Mouse (Mus musculus): ENCODE measurements at regions not wholly inside any gene's neighbourhood (a gene's known extent, or its start where the extent isn't known, plus 50 kb on each side); places are given as distances from the start of the nearest gene placed in this dataset.

DNA sequence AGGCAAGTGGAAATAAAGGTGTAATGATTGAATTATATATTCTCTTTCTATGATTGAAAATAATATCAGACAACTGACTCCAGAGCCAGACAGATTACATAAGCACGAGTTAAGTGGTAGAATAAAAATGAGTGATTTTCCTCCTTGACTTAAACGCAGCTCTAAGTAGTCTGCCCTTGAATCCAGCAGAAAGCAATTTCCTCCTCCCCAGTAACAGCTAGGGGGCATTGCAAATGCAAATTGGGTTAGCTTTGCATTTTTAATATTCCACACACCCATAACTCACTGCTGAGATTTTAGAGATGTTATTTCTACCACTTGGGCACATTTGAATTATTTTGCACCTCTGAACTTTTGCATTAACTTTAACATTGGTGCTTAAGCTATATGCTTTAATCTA is 81.6 kb upstream of the Npvf start (continued):
- TF ChIP-seq IRF4 (IDR thresholded peaks at IDR 0.05; ENCODE audit: low read depth, low read length) (no peak), PAX5 (IDR thresholded peaks at IDR 0.05; ENCODE audit: low read length) (no peak)

DNA sequence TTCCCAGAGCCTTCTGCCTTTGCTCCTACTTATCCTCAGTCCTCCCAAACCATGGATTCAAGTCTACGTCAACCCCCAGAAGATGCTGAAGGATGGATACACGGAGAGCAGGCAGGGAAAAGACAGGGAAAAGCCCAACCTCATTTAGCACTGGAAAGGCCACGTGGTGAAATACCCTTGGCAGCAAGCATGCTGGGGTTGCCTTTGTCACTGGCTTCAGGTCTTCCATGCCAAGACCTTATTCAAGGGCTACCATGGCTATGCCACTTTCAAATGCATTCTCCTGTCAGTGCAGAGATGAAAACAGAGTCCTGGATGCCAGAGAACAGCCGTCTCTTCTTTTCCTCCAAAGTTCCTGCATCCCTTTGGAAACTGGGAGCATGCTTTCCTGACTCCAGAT is 87.8 kb upstream of the Npvf start:
- in situ Hi-C loops (cut with MboI; ENCODE audit: low pct_ligation_motif_present, low pct_unique_long_range_greater_than_20kb, low sequenced_read_pairs): no loop called here
- H3K36me3 ChIP-seq (replicated peaks in 1 of 2; ENCODE audit: control insufficient read depth in 1 of 2, insufficient read depth in 1 of 2, low read length in 1 of 2): no peaks in the 10 kb centered on the region
- no peaks in the 10 kb centered on the region for H3K79me2 ChIP-seq (replicated peaks; ENCODE audit: control insufficient read depth, extremely low read depth, insufficient read depth, poor library complexity, severe bottlenecking)
- no peaks in the 10 kb centered on the region for H3K9me3 ChIP-seq (replicated peaks; ENCODE audit: low read length)
- TF ChIP-seq ETS1 (conservative IDR thresholded peaks at IDR 0.05; ENCODE audit: low read depth, low read length) (no peak), CHD1 (IDR thresholded peaks at IDR 0.05; ENCODE audit: low read depth, low read length) (no peak), NELFE (IDR thresholded peaks at IDR 0.05; ENCODE audit: low read depth, low read length) (no peak), HCFC1 (IDR thresholded peaks at IDR 0.05; ENCODE audit: low read depth, low read length) (no peak), ZC3H11A (IDR thresholded peaks at IDR 0.05; ENCODE audit: low read depth, low read length) (no peak), POLR2A (IDR thresholded peaks at IDR 0.05; ENCODE audit: low read depth, low read length) (no peak), MAFK (IDR thresholded peaks at IDR 0.05; ENCODE audit: insufficient replicate concordance, low read length) (no peak), MXI1 (IDR thresholded peaks at IDR 0.05; ENCODE audit: low read depth, low read length) (no peak), RCOR1 (conservative IDR thresholded peaks at IDR 0.05; ENCODE audit: low read depth, low read length) (no peak), RAD21 (IDR thresholded peaks at IDR 0.05; ENCODE audit: low read depth, low read length) (no peak), GABPA (IDR thresholded peaks at IDR 0.05; ENCODE audit: insufficient replicate concordance, low read depth, low read length) (no peak), ZMIZ1 (IDR thresholded peaks at IDR 0.05; ENCODE audit: low read depth, low read length) (no peak), SIN3A (IDR thresholded peaks at IDR 0.05; ENCODE audit: low read length) (no peak), BHLHE40 (IDR thresholded peaks at IDR 0.05; ENCODE audit: low read depth, low read length) (no peak), CHD2 (IDR thresholded peaks at IDR 0.05; ENCODE audit: low read length) (no peak), JUND (conservative IDR thresholded peaks at IDR 0.05; ENCODE audit: low read depth, low read length) (no peak), MYC (IDR thresholded peaks at IDR 0.05; ENCODE audit: low read depth, low read length) (no peak)
- dilution Hi-C loops (cut with MboI; ENCODE audit: extremely low pct_ligation_motif_present, extremely low pct_unique_long_range_greater_than_20kb, low sequenced_read_pairs): no loop called here
- H3K4me3 ChIP-seq (replicated peaks in 1 of 3; ENCODE audit: low read depth in 2 of 3, low read length in 2 of 3, poor library complexity in 1 of 3): no peak overlapping the region
- H3K4me2 ChIP-seq (ENCODE audit: insufficient read depth, low read depth, poor library complexity, severe bottlenecking): no peak overlapping the region
- H3K27me3 ChIP-seq (replicated peaks): no peaks in the 10 kb centered on the region
- H3K9ac ChIP-seq (ENCODE audit: insufficient read depth, low read depth): no peak overlapping the region
- no peak overlapping the region for H3K27ac ChIP-seq (ENCODE audit: insufficient read depth, low read depth)
- no peaks in the 10 kb centered on the region for H3K4me1 ChIP-seq (ENCODE audit: control insufficient read depth in 1 of 2, insufficient read depth in 2 of 2)
- no peak for DNase-seq (ENCODE audit: extremely low read depth)

DNA sequence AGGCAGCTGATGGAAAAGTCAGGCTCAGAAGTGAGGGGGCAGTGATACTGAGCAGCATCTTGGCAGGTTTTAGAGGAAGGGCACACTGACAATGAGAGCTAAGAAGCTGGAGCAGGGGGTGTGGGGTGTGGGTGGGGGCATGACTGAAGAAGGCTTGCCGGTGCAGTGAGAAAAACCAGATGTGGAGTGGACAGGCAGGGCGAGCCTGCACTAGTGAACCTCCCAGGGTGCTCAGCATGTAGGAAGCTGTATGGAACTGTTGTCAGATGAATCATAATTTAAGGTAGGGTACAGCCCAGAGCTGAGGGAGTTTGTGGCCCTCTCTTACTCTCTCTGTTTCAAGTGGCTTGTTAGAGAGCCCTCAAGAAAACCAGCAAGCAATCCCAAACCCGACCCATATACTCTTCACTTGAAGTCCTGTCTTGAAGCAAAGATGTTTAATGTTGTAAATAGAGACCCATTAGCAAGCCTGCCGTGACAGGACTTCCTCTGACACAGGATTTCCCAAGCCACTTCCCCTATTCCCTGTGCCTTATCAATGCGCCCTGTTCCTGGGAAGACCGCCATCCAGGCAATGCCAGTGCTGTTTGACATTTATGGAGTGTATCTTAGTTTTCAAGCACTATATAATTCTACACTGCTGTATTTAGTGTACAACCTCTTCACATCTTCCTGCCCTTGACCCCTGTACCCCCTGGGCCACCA is 90.4 kb upstream of the Npvf start:
- Histone ChIP-seq H3K9ac (ENCODE audit: insufficient read depth, low read depth) (no peak overlapping the region), H3K4me1 (ENCODE audit: control insufficient read depth in 1 of 2, insufficient read depth in 2 of 2) (no peaks in the 10 kb centered on the region), H3K4me2 (ENCODE audit: insufficient read depth, low read depth, poor library complexity, severe bottlenecking) (no peak overlapping the region), H3K27ac (ENCODE audit: insufficient read depth, low read depth) (no peak overlapping the region), H3K9me3 (replicated peaks; ENCODE audit: low read length) (no peaks in the 10 kb centered on the region), H3K36me3 (replicated peaks in 1 of 2; ENCODE audit: control insufficient read depth in 1 of 2, insufficient read depth in 1 of 2, low read length in 1 of 2) (no peaks in the 10 kb centered on the region), H3K4me3 (replicated peaks in 1 of 3; ENCODE audit: low read depth in 2 of 3, low read length in 2 of 3, poor library complexity in 1 of 3) (no peak overlapping the region), H3K27me3 (replicated peaks) (no peaks in the 10 kb centered on the region), H3K79me2 (replicated peaks; ENCODE audit: control insufficient read depth, extremely low read depth, insufficient read depth, poor library complexity, severe bottlenecking) (no peaks in the 10 kb centered on the region)
- in situ Hi-C loops (cut with MboI; ENCODE audit: low pct_ligation_motif_present, low pct_unique_long_range_greater_than_20kb, low sequenced_read_pairs) (no loop called here), dilution Hi-C loops (cut with MboI; ENCODE audit: extremely low pct_ligation_motif_present, extremely low pct_unique_long_range_greater_than_20kb, low sequenced_read_pairs) (no loop called here)
- no peak for TF ChIP-seq RAD21 (IDR thresholded peaks at IDR 0.05; ENCODE audit: low read depth, low read length)
- no peak for TF ChIP-seq USF2 (conservative IDR thresholded peaks at IDR 0.05; ENCODE audit: low read depth, low read length)
- no peak for TF ChIP-seq HCFC1 (IDR thresholded peaks at IDR 0.05; ENCODE audit: low read depth, low read length)
- TF ChIP-seq SIN3A (IDR thresholded peaks at IDR 0.05; ENCODE audit: low read length): no peak
- no peak for TF ChIP-seq CTCF (conservative IDR thresholded peaks at IDR 0.05 in 1 of 2, IDR thresholded peaks at IDR 0.05 in 1 of 2; ENCODE audit: low read depth in 2 of 2, low read length in 2 of 2)
- no peak for TF ChIP-seq RCOR1 (conservative IDR thresholded peaks at IDR 0.05; ENCODE audit: low read depth, low read length)
- TF ChIP-seq NELFE (IDR thresholded peaks at IDR 0.05; ENCODE audit: low read depth, low read length): no peak
- TF ChIP-seq MXI1 (IDR thresholded peaks at IDR 0.05; ENCODE audit: low read depth, low read length): no peak
- TF ChIP-seq KAT2A (IDR thresholded peaks at IDR 0.05; ENCODE audit: insufficient replicate concordance, low read length): no peak
- no peak for TF ChIP-seq MEF2A (IDR thresholded peaks at IDR 0.05; ENCODE audit: borderline replicate concordance, low read depth, low read length)
- no peak for TF ChIP-seq ZKSCAN1 (IDR thresholded peaks at IDR 0.05; ENCODE audit: borderline replicate concordance, low read depth, low read length)
- no peak for TF ChIP-seq MYC (IDR thresholded peaks at IDR 0.05; ENCODE audit: low read depth, low read length)
- TF ChIP-seq ZNF384 (IDR thresholded peaks at IDR 0.05; ENCODE audit: low read depth, low read length): no peak
- no peak for TF ChIP-seq TBP (conservative IDR thresholded peaks at IDR 0.05; ENCODE audit: low read depth, low read length)
- no peak for TF ChIP-seq MAX (IDR thresholded peaks at IDR 0.05; ENCODE audit: low read length)
- TF ChIP-seq PAX5 (IDR thresholded peaks at IDR 0.05; ENCODE audit: low read length): no peak
- no peak for TF ChIP-seq TCF12 (IDR thresholded peaks at IDR 0.05; ENCODE audit: low read depth, low read length)
- DNase-seq (ENCODE audit: extremely low read depth): no peak
